Mouse (Mus musculus) heart, adult 2 months (tissue): ENCODE measurements around the gene Mycl.

Experiments
- CTCF ChIP-seq: fragments of 200-600 bp; IDR thresholded peaks from 2 replicates; pipeline ENCODE4 v1.8.1; 2022; ENCODE audit warnings: antibody characterized with exemption, mild to moderate bottlenecking, moderate library complexity
- EP300 ChIP-seq: fragments of 200-500 bp; IDR thresholded peaks from 2 replicates; pipeline ENCODE4 v1.6.1; 2011; ENCODE audit warnings: low read depth, low read length, control low read depth; ENCODE audit not compliant: insufficient read depth

GRCm38 (mm10) chr4:122971646-122972045, 23.8 kb upstream of the Mycl start:
- no peak for TF ChIP-seq EP300
- no peak for TF ChIP-seq CTCF
